Mouse (Mus musculus) CH12.LX (cell line): ENCODE results near the gene Chrm5. TPM values are rescaled to one million over a fixed set of nuclear protein-coding genes. Genes with fewer than 3 reads are reported as not detected.

Source experiments
- DNase-seq: peaks from one replicate; pipeline ENCODE4 v3.0.0-alpha.2; 2013; ENCODE audit errors: extremely low read depth
- H3K27ac ChIP-seq: 2 replicates; pipeline ENCODE4 v1.5.1; 2012; ENCODE audit warnings: low read depth, mild to moderate bottlenecking, control low read depth, moderate library complexity; ENCODE audit not compliant: insufficient read depth
- H3K27me3 ChIP-seq: replicated peaks from 2 replicates; pipeline ENCODE3; 2012; ENCODE audit warnings: inconsistent platforms
- H3K36me3 ChIP-seq, 2 experiments: replicated peaks in 1 of 2; 2 replicates each; pipeline versions ENCODE3 to v1.6.1; 2012; ENCODE audit warnings: inconsistent platforms in 1 of 2, low read length in 1 of 2, mild to moderate bottlenecking in 1 of 2, mixed read lengths in 1 of 2, moderate library complexity in 1 of 2; ENCODE audit not compliant: control insufficient read depth in 1 of 2, insufficient read depth in 1 of 2
- H3K4me1 ChIP-seq, 2 experiments: 2 replicates each; pipeline ENCODE4 v1.6.1; 2012; ENCODE audit warnings: inconsistent platforms in 1 of 2, moderate library complexity in 1 of 2; ENCODE audit not compliant: insufficient read depth in 2 of 2, control insufficient read depth in 1 of 2
- H3K4me2 ChIP-seq: 2 replicates; pipeline ENCODE4 v1.6.1; 2012; ENCODE audit warnings: low read depth, mild to moderate bottlenecking, control low read depth; ENCODE audit not compliant: poor library complexity, insufficient read depth, severe bottlenecking
- H3K4me3 ChIP-seq, 3 experiments: fragments of 150-350 bp in 1 of 3; sonication (generic) in 1 of 3; replicated peaks in 1 of 3; 2 replicates each; pipeline versions ENCODE3 to v1.5.1; 2011 to 2012; ENCODE audit warnings: low read depth in 2 of 3, low read length in 2 of 3, mild to moderate bottlenecking in 2 of 3, moderate library complexity in 2 of 3, control low read depth in 1 of 3, improper control_type of control experiment in 1 of 3, inconsistent platforms in 1 of 3, mixed read lengths in 1 of 3; ENCODE audit not compliant: poor library complexity in 1 of 3
- H3K79me2 ChIP-seq: replicated peaks from 2 replicates; pipeline ENCODE4 v1.6.1; 2012; ENCODE audit warnings: mild to moderate bottlenecking, moderate library complexity; ENCODE audit not compliant: control insufficient read depth, poor library complexity, insufficient read depth, severe bottlenecking; ENCODE audit errors: extremely low read depth
- H3K9ac ChIP-seq: 2 replicates; pipeline ENCODE4 v1.6.1; 2012; ENCODE audit warnings: low read depth, mild to moderate bottlenecking, control low read depth, moderate library complexity; ENCODE audit not compliant: insufficient read depth
- H3K9me3 ChIP-seq: replicated peaks from 2 replicates; pipeline ENCODE3; 2012; ENCODE audit warnings: low read length, inconsistent platforms, mixed read lengths
- BHLHE40 ChIP-seq: IDR thresholded peaks from 2 replicates; pipeline ENCODE4 v1.6.1; 2011; ENCODE audit warnings: mild to moderate bottlenecking, low read depth, low read length, improper control_type of control experiment
- CHD1 ChIP-seq: IDR thresholded peaks from 2 replicates; pipeline ENCODE4 v1.6.1; 2012; ENCODE audit warnings: low read depth, low read length, improper control_type of control experiment, inconsistent platforms
- CHD2 ChIP-seq: IDR thresholded peaks from 2 replicates; pipeline ENCODE4 v1.6.1; 2011; ENCODE audit warnings: low read length, improper control_type of control experiment
- CTCF ChIP-seq, 2 experiments: IDR thresholded peaks in 1 of 2; conservative IDR thresholded peaks in 1 of 2; 2 replicates each; pipeline ENCODE4 v1.5.1; 2011 to 2012; ENCODE audit warnings: low read depth in 2 of 2, low read length in 2 of 2, improper control_type of control experiment in 1 of 2, inconsistent platforms in 1 of 2, mild to moderate bottlenecking in 1 of 2, moderate library complexity in 1 of 2
- ELF1 ChIP-seq: IDR thresholded peaks from 2 replicates; pipeline ENCODE4 v1.6.1; 2014; ENCODE audit warnings: low read depth, mild to moderate bottlenecking, inconsistent platforms, low read length, improper control_type of control experiment
- ETS1 ChIP-seq: conservative IDR thresholded peaks from 2 replicates; pipeline ENCODE4 v1.6.1; 2012; ENCODE audit warnings: low read depth, mild to moderate bottlenecking, inconsistent platforms, low read length, improper control_type of control experiment, moderate library complexity
- GABPA ChIP-seq: IDR thresholded peaks from 2 replicates; pipeline ENCODE4 v1.6.1; 2012; ENCODE audit warnings: low read depth, low read length, improper control_type of control experiment, inconsistent platforms; ENCODE audit not compliant: insufficient replicate concordance
- HCFC1 ChIP-seq: IDR thresholded peaks from 2 replicates; pipeline ENCODE4 v1.6.1; 2012; ENCODE audit warnings: low read depth, mild to moderate bottlenecking, inconsistent platforms, low read length, improper control_type of control experiment
- JUN ChIP-seq: IDR thresholded peaks from 2 replicates; pipeline ENCODE4 v1.6.1; 2011; ENCODE audit warnings: low read depth, mild to moderate bottlenecking, low read length, improper control_type of control experiment, moderate library complexity; ENCODE audit not compliant: insufficient read depth
- JUND ChIP-seq: conservative IDR thresholded peaks from 2 replicates; pipeline ENCODE4 v1.6.1; 2011; ENCODE audit warnings: low read depth, low read length, improper control_type of control experiment
- KAT2A ChIP-seq: IDR thresholded peaks from 2 replicates; pipeline ENCODE4 v1.6.1; 2012; ENCODE audit warnings: low read length, improper control_type of control experiment, inconsistent platforms; ENCODE audit not compliant: insufficient replicate concordance
- MAFK ChIP-seq: IDR thresholded peaks from 2 replicates; pipeline ENCODE4 v1.6.1; 2011; ENCODE audit warnings: low read length, improper control_type of control experiment; ENCODE audit not compliant: insufficient replicate concordance
- MAZ ChIP-seq: IDR thresholded peaks from 2 replicates; pipeline ENCODE4 v1.6.1; 2012; ENCODE audit warnings: low read depth, mild to moderate bottlenecking, inconsistent platforms, low read length, improper control_type of control experiment, moderate library complexity
- MEF2A ChIP-seq: IDR thresholded peaks from 2 replicates; pipeline ENCODE4 v1.6.1; 2014; ENCODE audit warnings: low read depth, mild to moderate bottlenecking, inconsistent platforms, low read length, improper control_type of control experiment, borderline replicate concordance
- MYC ChIP-seq: IDR thresholded peaks from 2 replicates; pipeline ENCODE4 v1.6.1; 2011; ENCODE audit warnings: low read depth, mild to moderate bottlenecking, improper control_type of control experiment, low read length
- POLR2A ChIP-seq: IDR thresholded peaks from 2 replicates; pipeline ENCODE4 v1.6.1; 2011; ENCODE audit warnings: low read depth, mild to moderate bottlenecking, improper control_type of control experiment, low read length
- RAD21 ChIP-seq: IDR thresholded peaks from 2 replicates; pipeline ENCODE4 v1.6.1; 2011; ENCODE audit warnings: low read depth, mild to moderate bottlenecking, low read length, improper control_type of control experiment, moderate library complexity
- RCOR1 ChIP-seq: conservative IDR thresholded peaks from 2 replicates; pipeline ENCODE4 v1.6.1; 2012; ENCODE audit warnings: low read depth, mild to moderate bottlenecking, inconsistent platforms, low read length, improper control_type of control experiment
- SIN3A ChIP-seq: IDR thresholded peaks from 2 replicates; pipeline ENCODE4 v1.6.1; 2012; ENCODE audit warnings: low read length, improper control_type of control experiment, inconsistent platforms
- TBP ChIP-seq: conservative IDR thresholded peaks from 2 replicates; pipeline ENCODE4 v1.6.1; 2011; ENCODE audit warnings: low read depth, low read length, improper control_type of control experiment
- UBTF ChIP-seq: IDR thresholded peaks from 2 replicates; pipeline ENCODE4 v1.6.1; 2012; ENCODE audit warnings: low read depth, mild to moderate bottlenecking, inconsistent platforms, low read length, improper control_type of control experiment, moderate library complexity
- ZMIZ1 ChIP-seq: IDR thresholded peaks from 2 replicates; pipeline ENCODE4 v1.6.1; 2012; ENCODE audit warnings: low read depth, mild to moderate bottlenecking, inconsistent platforms, low read length, improper control_type of control experiment
- dilution Hi-C: fragments of 300-500 bp; cut with MboI; formaldehyde crosslinking; loops from 2 replicates; pipeline ENCODE4 v1.14.3; 2020; ENCODE audit warnings: low sequenced_read_pairs; ENCODE audit not compliant: extremely low pct_unique_long_range_greater_than_20kb, extremely low pct_ligation_motif_present
- in situ Hi-C: fragments of 300-500 bp; cut with MboI; formaldehyde crosslinking; loops from 3 replicates; pipeline ENCODE4 v1.14.3; 2019; ENCODE audit warnings: low sequenced_read_pairs, low pct_ligation_motif_present, low pct_unique_long_range_greater_than_20kb, mixed read lengths
- polyA plus RNA-seq: library from polyadenylated mRNA; unstranded; fragments of >175 nt; gene quantifications from 2 replicates; pipeline ENCODE4 v1.2.1, GENCODE M21; 2012; ENCODE audit warnings: low read depth; ENCODE audit not compliant: insufficient read length
- total RNA-seq, 2 experiments: library from RNA; depleted of rRNA; stranded (reverse); fragments of 300-350 nt in 1 of 2; fragments of >200 nt in 1 of 2; gene quantifications; 2 replicates each; pipeline ENCODE4 v1.2.3; 2012 to 2014

Chrm5 gene
- total and polyA plus RNA-seq, 3 experiments, result not detected

DNA sequence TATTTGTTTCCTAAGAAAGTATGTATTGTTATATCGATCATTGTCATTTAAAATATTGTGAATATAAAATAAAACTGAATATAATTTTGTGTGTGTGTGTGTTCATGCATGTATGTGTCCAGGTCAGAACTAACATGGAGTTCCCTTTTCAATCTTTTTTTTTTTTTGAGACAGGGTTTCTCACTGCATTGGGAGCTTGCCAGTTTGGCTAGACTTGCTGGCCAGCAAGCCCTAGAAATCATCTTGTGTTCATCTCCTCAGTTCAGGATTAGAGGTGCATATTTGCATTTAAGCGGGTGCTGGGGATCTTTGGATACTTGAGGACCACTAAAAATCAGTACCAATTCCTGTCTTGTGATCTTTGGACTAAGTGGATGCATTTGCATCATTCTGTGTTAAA lies 8.5 kb downstream of the Chrm5 start:
- H3K27me3 ChIP-seq, result no peaks in the 10 kb centered on the region
- no peak for TF ChIP-seq MAFK
- TF ChIP-seq MAZ, result no peak
- no peak for TF ChIP-seq RCOR1
- no peak for TF ChIP-seq CHD2
- no peak for TF ChIP-seq CTCF (conservative IDR thresholded peaks at IDR 0.05 in 1 of 2, IDR thresholded peaks at IDR 0.05 in 1 of 2; ENCODE audit: low read depth in 2 of 2, low read length in 2 of 2)
- no peak for TF ChIP-seq JUND
- no peak for TF ChIP-seq HCFC1
- TF ChIP-seq TBP, result no peak
- TF ChIP-seq JUN, result no peak
- TF ChIP-seq KAT2A, result no peak
- TF ChIP-seq ELF1, result no peak
- no peak overlapping the region for H3K4me3 ChIP-seq
- no peak overlapping the region for H3K9ac ChIP-seq
- peaks cover 11 to 47% of the 10 kb centered on the region in 2 experiments for H3K36me3 ChIP-seq
- no peak overlapping the region for H3K27ac ChIP-seq
- no peak for DNase-seq
- H3K4me2 ChIP-seq, result no peak overlapping the region
- H3K79me2 ChIP-seq, result no peaks in the 10 kb centered on the region
- H3K4me1 ChIP-seq, result no peaks in the 10 kb centered on the region
- in situ Hi-C loops, result loop anchor here (10.0 kb wide), 1 partner anchor 207 kb away; the partner anchor contains the start of genes Gm21985, Nop10 and Slc12a6
- H3K9me3 ChIP-seq, result no peaks in the 10 kb centered on the region
- dilution Hi-C loops, result no loop called here

GRCm38 (mm10) chr2:112470961-112471381 lies 9.6 kb downstream of the Chrm5 start:
- H3K4me3 ChIP-seq, result no peak overlapping the region
- H3K4me2 ChIP-seq, result no peak overlapping the region
- no peaks in the 10 kb centered on the region for H3K4me1 ChIP-seq
- no peaks in the 10 kb centered on the region for H3K79me2 ChIP-seq
- H3K27me3 ChIP-seq, result no peaks in the 10 kb centered on the region
- H3K9me3 ChIP-seq, result no peaks in the 10 kb centered on the region
- H3K9ac ChIP-seq, result no peak overlapping the region
- in situ Hi-C loops, result loop anchor here (10.0 kb wide), 1 partner anchor 206 kb away; the partner anchor contains the start of genes Gm21985, Nop10 and Slc12a6
- H3K36me3 ChIP-seq, result peaks cover 16 to 55% of the 10 kb centered on the region in 2 experiments
- no peak for TF ChIP-seq RAD21
- no peak for TF ChIP-seq ZMIZ1
- no peak for TF ChIP-seq CTCF (conservative IDR thresholded peaks at IDR 0.05 in 1 of 2, IDR thresholded peaks at IDR 0.05 in 1 of 2; ENCODE audit: low read depth in 2 of 2, low read length in 2 of 2)
- TF ChIP-seq CHD1, result no peak
- TF ChIP-seq POLR2A, result no peak
- TF ChIP-seq HCFC1, result no peak
- TF ChIP-seq MYC, result no peak
- no peak for TF ChIP-seq GABPA
- no peak for TF ChIP-seq SIN3A
- no peak for TF ChIP-seq CHD2
- TF ChIP-seq BHLHE40, result no peak
- TF ChIP-seq UBTF, result no peak
- TF ChIP-seq JUND, result no peak
- no peak for TF ChIP-seq ELF1
- TF ChIP-seq MEF2A, result no peak
- TF ChIP-seq ETS1, result no peak
- dilution Hi-C loops, result no loop called here
- no peak for DNase-seq
- no peak overlapping the region for H3K27ac ChIP-seq
